Mouse (Mus musculus) midbrain, embryonic 15.5 days (tissue): ENCODE results near the gene Atf6. TPM values are rescaled to one million over a fixed set of nuclear protein-coding genes. Genes with fewer than 3 reads are reported as not detected.

Experiments
- ATAC-seq: fragments of 200-750 bp; cut with Nextera tagmentation; replicated peaks from 2 replicates; pipeline ENCODE4 v1.8.0; 2017; ENCODE audit warnings: moderate TSS enrichment
- H3K27ac ChIP-seq: fragments of 300-500 bp; sonication (generic); 2 replicates; pipeline ENCODE4 v1.5.1; 2015; ENCODE audit warnings: mild to moderate bottlenecking, inconsistent platforms
- H3K27me3 ChIP-seq: fragments of 300-500 bp; sonication (generic); replicated peaks from 2 replicates; pipeline ENCODE4 v1.6.1; 2015; ENCODE audit warnings: inconsistent platforms
- H3K36me3 ChIP-seq: fragments of 300-500 bp; sonication (generic); replicated peaks from 2 replicates; pipeline ENCODE4 v1.6.1; 2015; ENCODE audit warnings: inconsistent platforms
- H3K4me1 ChIP-seq: fragments of 300-500 bp; sonication (generic); 2 replicates; pipeline ENCODE4 v1.6.1; 2015; ENCODE audit warnings: inconsistent platforms
- H3K4me2 ChIP-seq: fragments of 300-500 bp; sonication (generic); 2 replicates; pipeline ENCODE4 v1.6.1; 2015; ENCODE audit warnings: inconsistent platforms, mild to moderate bottlenecking, moderate library complexity
- H3K4me3 ChIP-seq: fragments of 300-500 bp; sonication (generic); 2 replicates; pipeline ENCODE4 v1.5.1; 2015; ENCODE audit warnings: mild to moderate bottlenecking, inconsistent platforms
- H3K9ac ChIP-seq: fragments of 300-500 bp; sonication (generic); 2 replicates; pipeline ENCODE4 v1.6.1; 2015; ENCODE audit warnings: mild to moderate bottlenecking, inconsistent platforms
- H3K9me3 ChIP-seq: fragments of 300-500 bp; sonication (generic); 2 replicates; pipeline ENCODE4 v1.6.1; 2016; ENCODE audit warnings: inconsistent platforms
- WGBS: fragments of 180-500 bp; shearing (Covaris S2); methylation state at CpG from one replicate; pipeline ENCODE4 v1.1.7; 2015; ENCODE audit warnings: mixed read lengths; 5-methylcytosine and 5-hydroxymethylcytosine counted together
- polyA plus RNA-seq: library from polyadenylated mRNA; unstranded; fragments of >200 nt; fragmentation: Nextera tagmentation; extraction: Ambion mirVana; gene quantifications from 2 replicates; pipeline ENCODE4 v1.2.1, GENCODE M21; 2015

Gene Atf6
- polyA plus RNA-seq, result 7.7 and 8.3 TPM in 2 replicates

- ATAC-seq, result peak; percentile 84
- Histone ChIP-seq H3K4me2 (peak within 1 kb of the TSS; percentile 68), H3K9me3 (no peaks in the 10 kb centered on the region), H3K27me3 (no peaks in the 10 kb centered on the region), H3K4me1 (peaks cover 14% of the 10 kb centered on the region), H3K27ac (peak within 1 kb of the TSS; percentile 86), H3K36me3 (peaks cover 5% of the 10 kb centered on the region), H3K9ac (peak within 1 kb of the TSS; percentile 77), H3K4me3 (peak within 1 kb of the TSS; percentile 72)
- WGBS, result under 1% methylated on average over 25 of the region's 25 CpGs
These were observed at the start of gene Atf6 for GRCm38 (mm10) chr1:170867691-170868105. Gene Atf6, minus strand, starts transcription at chr1:170867771.

- ATAC-seq, result no peak
- H3K9me3 ChIP-seq, result no peaks in the 10 kb centered on the region
- H3K4me1 ChIP-seq, result no peaks in the 10 kb centered on the region
- no peaks in the 10 kb centered on the region for H3K27me3 ChIP-seq
- H3K36me3 ChIP-seq, result no peaks in the 10 kb centered on the region
- no peak overlapping the region for H3K4me3 ChIP-seq
- whole genome bisulfite sequencing, result 79% methylated on average over 5 of the region's 5 CpGs
- H3K4me2 ChIP-seq, result no peak overlapping the region
- no peak overlapping the region for H3K27ac ChIP-seq
- no peak overlapping the region for H3K9ac ChIP-seq
These were observed 48.1 kb upstream of the Atf6 start for GRCm38 (mm10) chr1:170915657-170916056.

GRCm38 (mm10) chr1:170912891-170913615 is 45.5 kb upstream of the Atf6 start, which contains the start of gene Fcrlb:
Gene Fcrlb, minus strand, starts transcription at chr1:170912941.
- Histone ChIP-seq H3K4me1 (peaks cover 8% of the 10 kb centered on the region), H3K4me3 (no peak within 1 kb of the TSS), H3K36me3 (no peaks in the 10 kb centered on the region), H3K9me3 (no peaks in the 10 kb centered on the region), H3K9ac (no peak within 1 kb of the TSS), H3K4me2 (no peak within 1 kb of the TSS), H3K27me3 (peaks cover 12% of the 10 kb centered on the region), H3K27ac (no peak within 1 kb of the TSS)
- 56% methylated on average over 5 of the region's 5 CpGs for WGBS
- ATAC-seq, result no peak

- Histone ChIP-seq H3K36me3 (no peaks in the 10 kb centered on the region), H3K27ac (no peak overlapping the region), H3K4me1 (peaks cover 12% of the 10 kb centered on the region), H3K4me3 (no peak overlapping the region), H3K9me3 (no peaks in the 10 kb centered on the region), H3K9ac (no peak overlapping the region), H3K4me2 (no peak overlapping the region), H3K27me3 (peaks cover 16% of the 10 kb centered on the region)
- WGBS, result 79% methylated on average over 11 of the region's 11 CpGs
- ATAC-seq, result no peak
These were observed 44.5 kb upstream of the Atf6 start for GRCm38 (mm10) chr1:170911907-170912660.

- Histone ChIP-seq H3K9me3 (no peaks in the 10 kb centered on the region), H3K27ac (no peak overlapping the region), H3K36me3 (no peaks in the 10 kb centered on the region), H3K9ac (peak overlapping the region; percentile 52), H3K4me2 (peak overlapping the region; percentile 92), H3K27me3 (peaks cover 27% of the 10 kb centered on the region), H3K4me1 (peaks cover 12% of the 10 kb centered on the region), H3K4me3 (peak overlapping the region; percentile 58)
- WGBS, result 2% methylated on average over 21 of the region's 21 CpGs
- ATAC-seq, result peak; percentile 86
These were observed 40.8 kb upstream of the Atf6 start for GRCm38 (mm10) chr1:170908341-170908740.

- no peaks in the 10 kb centered on the region for H3K36me3 ChIP-seq
- peak; percentile 90 for ATAC-seq
- peak overlapping the region; percentile 92 for H3K4me2 ChIP-seq
- peaks cover 27% of the 10 kb centered on the region for H3K27me3 ChIP-seq
- H3K4me1 ChIP-seq, result peaks cover 12% of the 10 kb centered on the region
- H3K9me3 ChIP-seq, result no peaks in the 10 kb centered on the region
- peak overlapping the region; percentile 58 for H3K4me3 ChIP-seq
- H3K27ac ChIP-seq, result no peak overlapping the region
- WGBS, result under 1% methylated on average over 71 of the region's 71 CpGs
- H3K9ac ChIP-seq, result peak overlapping the region; percentile 52
These were observed 40.1 kb upstream of the Atf6 start for GRCm38 (mm10) chr1:170907456-170908191.

GRCm38 (mm10) chr1:170907111-170907455 is 39.5 kb upstream of the Atf6 start:
- WGBS, result 16% methylated on average over 11 of the region's 11 CpGs
- peak overlapping the region; percentile 52 for H3K9ac ChIP-seq
- H3K36me3 ChIP-seq, result no peaks in the 10 kb centered on the region
- H3K4me1 ChIP-seq, result peaks cover 12% of the 10 kb centered on the region
- H3K4me3 ChIP-seq, result peak overlapping the region; percentile 58
- no peaks in the 10 kb centered on the region for H3K9me3 ChIP-seq
- no peak overlapping the region for H3K27ac ChIP-seq
- peak overlapping the region; percentile 92 for H3K4me2 ChIP-seq
- ATAC-seq, result no peak; the same call in 1 of the 2 replicates
- peaks cover 27% of the 10 kb centered on the region for H3K27me3 ChIP-seq

- peaks cover 19% of the 10 kb centered on the region for H3K27me3 ChIP-seq
- no peaks in the 10 kb centered on the region for H3K9me3 ChIP-seq
- no peaks in the 10 kb centered on the region for H3K36me3 ChIP-seq
- peaks cover 8% of the 10 kb centered on the region for H3K4me1 ChIP-seq
- 84% methylated on average over 5 of the region's 5 CpGs for WGBS
- H3K9ac ChIP-seq, result no peak overlapping the region
- no peak overlapping the region for H3K4me3 ChIP-seq
- H3K4me2 ChIP-seq, result no peak overlapping the region
- no peak overlapping the region for H3K27ac ChIP-seq
- ATAC-seq, result no peak
These were observed 35.9 kb upstream of the Atf6 start for GRCm38 (mm10) chr1:170903485-170903884.

- Histone ChIP-seq H3K9ac (no peak overlapping the region), H3K9me3 (no peaks in the 10 kb centered on the region), H3K4me1 (no peaks in the 10 kb centered on the region), H3K27me3 (peaks cover 11% of the 10 kb centered on the region; the same call in 1 of the 2 replicates), H3K36me3 (no peaks in the 10 kb centered on the region), H3K4me3 (peak overlapping the region; percentile 8; the same call in 1 of the 2 replicates), H3K27ac (no peak overlapping the region), H3K4me2 (peak overlapping the region; percentile 11)
- peak; percentile 75 for ATAC-seq
- WGBS, result 23% methylated on average over 10 of the region's 10 CpGs
These were observed 34.1 kb upstream of the Atf6 start for GRCm38 (mm10) chr1:170901536-170902238.

- H3K9me3 ChIP-seq, result no peaks in the 10 kb centered on the region
- H3K27me3 ChIP-seq, result peaks cover 3% of the 10 kb centered on the region; the same call in 1 of the 2 replicates
- no peaks in the 10 kb centered on the region for H3K36me3 ChIP-seq
- no peak overlapping the region for H3K27ac ChIP-seq
- no peak overlapping the region for H3K4me3 ChIP-seq
- H3K4me1 ChIP-seq, result no peaks in the 10 kb centered on the region
- peak; percentile 50; the same call in 1 of the 2 replicates for ATAC-seq
- WGBS, result 29% methylated on average over 10 of the region's 10 CpGs
- H3K4me2 ChIP-seq, result peak overlapping the region; percentile 7; the same call in 1 of the 2 replicates
- H3K9ac ChIP-seq, result no peak overlapping the region
These were observed 33.4 kb upstream of the Atf6 start for GRCm38 (mm10) chr1:170900799-170901467.

- Histone ChIP-seq H3K4me3 (no peak overlapping the region), H3K36me3 (no peaks in the 10 kb centered on the region), H3K9me3 (no peaks in the 10 kb centered on the region), H3K4me2 (no peak overlapping the region), H3K27me3 (no peaks in the 10 kb centered on the region; the same call in 1 of the 2 replicates), H3K27ac (no peak overlapping the region), H3K9ac (no peak overlapping the region), H3K4me1 (no peaks in the 10 kb centered on the region)
- no peak for ATAC-seq
- 78% methylated on average over 16 of the region's 16 CpGs for WGBS
These were observed 31.0 kb upstream of the Atf6 start for GRCm38 (mm10) chr1:170898413-170899075.
